Mouse (Mus musculus): ENCODE results near the gene Olfr175-ps1. TPM values are rescaled to one million over a fixed set of nuclear protein-coding genes. Genes with fewer than 3 reads are reported as not detected.

Gene Olfr175-ps1
- polyA plus RNA-seq (2016; fragmentation: Nextera tagmentation; extraction: Ambion mirVana) = not detected in 2 replicates

DNA sequence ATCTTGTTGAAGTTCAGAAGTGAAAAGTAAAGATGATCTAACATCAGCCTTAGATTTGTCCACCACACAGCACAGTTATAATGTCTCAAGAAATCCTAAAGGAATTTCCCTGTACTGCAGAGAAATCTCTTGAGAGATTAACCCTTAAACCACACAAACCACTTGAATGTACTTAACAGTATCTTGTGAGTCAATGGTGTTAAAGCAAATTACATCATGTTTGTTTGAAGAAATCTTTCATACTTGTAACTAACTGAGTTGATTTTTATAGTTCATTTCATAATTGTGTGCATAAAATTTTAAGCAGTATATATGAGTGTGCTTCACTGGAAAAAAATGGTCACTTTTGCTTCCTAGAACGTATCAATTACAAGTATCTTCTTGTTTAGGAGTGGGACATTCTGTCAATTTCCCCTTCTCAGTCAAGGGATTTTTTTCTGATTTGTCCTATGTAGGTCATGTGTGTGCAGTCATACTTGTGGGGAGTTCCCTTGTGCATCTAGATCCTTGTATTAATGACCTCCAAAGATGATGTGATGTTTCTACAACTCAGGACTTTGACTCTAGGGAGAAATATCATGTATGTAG is at the start of gene Olfr175-ps1:
TSS of gene Olfr175-ps1 (minus strand) at position 51 of the 588 bp plus-strand sequence.
- WGBS = 87% methylated on average over 1 of the region's 1 CpGs
- no peak within 1 kb of the TSS for H3K27ac ChIP-seq (replicated peaks)
- ATAC-seq (ENCODE audit: low FRiP score, low read depth) = no peak
- H3K4me3 ChIP-seq = no peak within 1 kb of the TSS
- H3K4me2 ChIP-seq (replicated peaks) = no peak within 1 kb of the TSS
- H3K4me1 ChIP-seq = no peaks in the 10 kb centered on the region
- H3K9ac ChIP-seq (replicated peaks) = no peak within 1 kb of the TSS
- H3K9me3 ChIP-seq = no peaks in the 10 kb centered on the region
- H3K27me3 ChIP-seq = no peaks in the 10 kb centered on the region
- H3K36me3 ChIP-seq = no peaks in the 10 kb centered on the region

DNA sequence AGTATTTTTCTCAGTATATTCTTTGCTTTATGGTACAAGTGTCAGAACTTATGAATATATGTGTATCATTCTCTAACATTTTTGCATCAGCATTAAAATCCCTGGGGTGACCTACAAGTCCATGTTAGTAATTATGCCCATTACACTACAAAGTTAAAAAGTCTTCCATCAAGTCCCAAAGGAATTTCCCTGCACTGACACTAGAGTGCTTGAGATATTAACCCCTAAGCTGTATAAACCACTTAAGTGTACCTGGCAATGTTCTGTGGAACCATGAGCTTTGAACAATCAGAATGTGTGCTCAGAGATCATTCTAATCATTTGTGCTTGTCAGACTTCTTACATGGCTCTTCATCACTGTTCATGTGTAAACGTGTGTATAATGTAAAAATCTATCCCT is 48.1 kb upstream of the Olfr175-ps1 start, which contains the start of gene Olfr177:
TSS of gene Olfr177 (minus strand) at position 101 of the 400 bp plus-strand sequence.
- Histone ChIP-seq H3K27me3 (no peaks in the 10 kb centered on the region), H3K36me3 (no peaks in the 10 kb centered on the region), H3K4me2 (replicated peaks) (no peak within 1 kb of the TSS), H3K9me3 (no peaks in the 10 kb centered on the region), H3K27ac (replicated peaks) (no peak within 1 kb of the TSS), H3K9ac (replicated peaks) (no peak within 1 kb of the TSS), H3K4me3 (no peak within 1 kb of the TSS), H3K4me1 (no peaks in the 10 kb centered on the region)
- 54% methylated on average over 1 of the region's 1 CpGs for whole genome bisulfite sequencing
- no peak for ATAC-seq (ENCODE audit: low FRiP score, low read depth)

DNA sequence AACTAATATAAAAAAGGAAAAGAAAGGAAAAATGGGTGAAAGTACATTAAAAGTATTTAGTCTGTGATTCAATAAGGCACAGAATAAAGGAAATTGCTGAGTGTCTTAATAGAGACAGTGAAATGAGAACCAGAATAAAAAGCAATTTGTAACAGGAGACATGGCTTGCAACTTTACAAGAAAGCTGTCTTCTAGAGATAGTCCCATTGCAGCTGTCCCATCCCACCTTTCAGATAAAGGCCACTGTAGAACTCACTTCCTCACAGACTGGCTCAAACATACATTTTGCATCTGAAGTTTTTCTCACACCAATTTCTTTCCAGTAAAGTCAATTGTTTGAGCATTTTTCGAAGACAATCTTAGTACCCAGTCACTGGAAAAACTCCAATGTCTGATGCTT is 34.9 kb upstream of the Olfr175-ps1 start:
- Histone ChIP-seq H3K27me3 (no peaks in the 10 kb centered on the region), H3K4me3 (no peak overlapping the region), H3K27ac (replicated peaks) (no peak overlapping the region), H3K4me2 (replicated peaks) (no peak overlapping the region), H3K9ac (replicated peaks) (no peak overlapping the region), H3K4me1 (no peaks in the 10 kb centered on the region), H3K36me3 (no peaks in the 10 kb centered on the region), H3K9me3 (no peaks in the 10 kb centered on the region)
- no peak for ATAC-seq (ENCODE audit: low FRiP score, low read depth)
- WGBS = 76% methylated on average over 1 of the region's 1 CpGs

DNA sequence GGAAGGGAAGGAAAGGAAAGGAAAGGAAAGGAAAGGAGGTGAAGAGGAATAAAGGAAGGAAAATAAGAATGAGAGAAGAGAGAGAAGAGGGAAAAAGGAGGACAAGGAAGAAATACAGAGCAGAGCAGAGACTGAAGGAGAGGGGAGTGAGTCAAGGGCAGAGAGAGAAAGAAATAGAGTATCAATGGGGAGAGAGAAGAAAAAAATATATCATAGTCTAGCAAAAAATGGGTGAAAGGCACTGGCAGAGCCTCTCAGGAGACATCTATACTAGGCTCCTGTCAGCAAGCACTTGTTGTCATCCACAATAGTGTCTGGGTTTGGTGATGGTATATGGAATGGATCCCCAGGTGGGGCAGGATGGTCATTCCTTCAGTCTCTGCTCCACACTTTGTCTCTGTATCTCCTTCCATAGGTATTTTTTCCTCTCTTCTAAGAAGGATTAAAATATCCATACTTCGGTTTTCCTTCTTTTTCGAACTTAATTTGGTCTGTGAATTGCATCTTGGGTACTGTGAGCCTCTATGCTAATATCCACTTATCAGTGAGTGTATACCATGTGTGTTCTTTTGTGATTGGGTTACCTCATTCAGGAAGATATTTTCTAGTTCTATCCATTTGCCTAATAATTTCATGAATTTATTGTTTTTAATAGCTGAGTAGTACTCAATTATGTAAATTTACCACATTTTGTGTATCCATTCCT is 33.6 kb upstream of the Olfr175-ps1 start:
- no peaks in the 10 kb centered on the region for H3K4me1 ChIP-seq
- no peak overlapping the region for H3K27ac ChIP-seq (replicated peaks)
- H3K9ac ChIP-seq (replicated peaks) = no peak overlapping the region
- H3K36me3 ChIP-seq = no peaks in the 10 kb centered on the region
- WGBS = 91% methylated on average over 2 of the region's 2 CpGs
- no peak overlapping the region for H3K4me2 ChIP-seq (replicated peaks)
- no peak overlapping the region for H3K4me3 ChIP-seq
- H3K9me3 ChIP-seq = no peaks in the 10 kb centered on the region
- H3K27me3 ChIP-seq = no peaks in the 10 kb centered on the region
- ATAC-seq (ENCODE audit: low FRiP score, low read depth) = no peak

DNA sequence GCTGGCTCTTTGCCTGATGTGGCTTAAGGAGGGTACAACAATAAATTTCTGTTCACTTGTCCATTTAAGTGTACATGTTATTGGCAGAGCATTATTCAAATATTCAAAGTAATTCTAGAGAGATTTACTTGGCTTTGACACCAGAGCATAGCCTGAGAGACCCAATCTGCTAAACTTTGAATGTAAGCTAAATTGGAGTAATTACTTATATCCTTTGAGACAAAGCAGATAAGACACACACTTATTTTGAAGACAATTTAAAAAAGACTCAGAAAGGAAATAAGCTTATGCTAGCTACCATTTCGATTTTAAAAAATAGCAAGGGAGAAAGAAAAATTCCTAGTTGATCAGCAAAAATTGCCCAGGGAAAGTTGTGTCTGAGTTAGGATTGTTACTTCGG is 26.4 kb downstream of the Olfr175-ps1 start, which contains the start of gene Olfr173:
TSS of gene Olfr173 (minus strand) at position 101 of the 400 bp plus-strand sequence.
- no peaks in the 10 kb centered on the region for H3K27me3 ChIP-seq
- H3K9me3 ChIP-seq = no peaks in the 10 kb centered on the region
- no peak within 1 kb of the TSS for H3K4me3 ChIP-seq
- no peaks in the 10 kb centered on the region for H3K4me1 ChIP-seq
- H3K36me3 ChIP-seq = no peaks in the 10 kb centered on the region
- no peak within 1 kb of the TSS for H3K27ac ChIP-seq (replicated peaks)
- H3K4me2 ChIP-seq (replicated peaks) = no peak within 1 kb of the TSS
- ATAC-seq (ENCODE audit: low FRiP score, low read depth) = no peak
- 81% methylated on average over 2 of the region's 2 CpGs for WGBS
- no peak within 1 kb of the TSS for H3K9ac ChIP-seq (replicated peaks)

Other genes starting within 250 kb of the Olfr175-ps1 start
- not detected in 2 replicates for gene Gm813, start 209.8 kb downstream of the Olfr175-ps1 start, polyA plus RNA-seq (2016; fragmentation: Nextera tagmentation; extraction: Ambion mirVana)
- gene E330017A01Rik, start 188.0 kb downstream of the Olfr175-ps1 start, polyA plus RNA-seq (2016; fragmentation: Nextera tagmentation; extraction: Ambion mirVana) = not detected in 2 replicates
- 16.6 and 17.2 TPM in 2 replicates for gene Cpox, start 156.5 kb downstream of the Olfr175-ps1 start, polyA plus RNA-seq (2016; fragmentation: Nextera tagmentation; extraction: Ambion mirVana)
- 0.18 TPM in 1 of 2 replicates, not detected in the other for gene Gpr15, start 107.7 kb downstream of the Olfr175-ps1 start, polyA plus RNA-seq (2016; fragmentation: Nextera tagmentation; extraction: Ambion mirVana)
- 105 and 106 TPM in 2 replicates for gene Cldnd1, start 98.9 kb downstream of the Olfr175-ps1 start, polyA plus RNA-seq (2016; fragmentation: Nextera tagmentation; extraction: Ambion mirVana)
- not detected in 2 replicates for gene Olfr172, start 63.6 kb downstream of the Olfr175-ps1 start, polyA plus RNA-seq (2016; fragmentation: Nextera tagmentation; extraction: Ambion mirVana)
- gene Olfr173, start 26.5 kb downstream of the Olfr175-ps1 start, polyA plus RNA-seq (2016; fragmentation: Nextera tagmentation; extraction: Ambion mirVana) = not detected in 2 replicates
- gene Olfr177, start 48.0 kb upstream of the Olfr175-ps1 start, polyA plus RNA-seq (2016; fragmentation: Nextera tagmentation; extraction: Ambion mirVana) = not detected in 2 replicates
- gene Olfr178, start 65.3 kb upstream of the Olfr175-ps1 start, polyA plus RNA-seq (2016; fragmentation: Nextera tagmentation; extraction: Ambion mirVana) = not detected in 2 replicates
- gene Olfr181, start 102.0 kb upstream of the Olfr175-ps1 start, polyA plus RNA-seq (2016; fragmentation: Nextera tagmentation; extraction: Ambion mirVana) = not detected in 2 replicates
- not detected in 2 replicates for gene Olfr180, start 102.6 kb upstream of the Olfr175-ps1 start, polyA plus RNA-seq (2016; fragmentation: Nextera tagmentation; extraction: Ambion mirVana)
- not detected in 2 replicates for gene Olfr183, start 168.6 kb upstream of the Olfr175-ps1 start, polyA plus RNA-seq (2016; fragmentation: Nextera tagmentation; extraction: Ambion mirVana)
- gene Olfr186, start 203.5 kb upstream of the Olfr175-ps1 start, polyA plus RNA-seq (2016; fragmentation: Nextera tagmentation; extraction: Ambion mirVana) = not detected in 2 replicates
- gene Olfr187, start 213.0 kb upstream of the Olfr175-ps1 start, polyA plus RNA-seq (2016; fragmentation: Nextera tagmentation; extraction: Ambion mirVana) = not detected in 2 replicates

All from midbrain, embryonic 12.5 days (tissue).